ENCODE assay signal across 8 mouse cellular contexts in genomic region chr9:35541488-35541887, GRCm38 (mm10). TPM values are rescaled to one million over a fixed set of nuclear protein-coding genes. Genes with fewer than 3 reads are reported as not detected.
A peak's percentile ranks its signal among the peaks of the same experiment; 100 is the strongest.
DNase-seq lines count a peak whose midpoint lies in the region; TF ChIP-seq lines count a peak whose summit lies in the region.

No protein-coding gene starts in this region.

- H3K4me3 ChIP-seq in cerebellum, adult 2 months (replicated peaks; ENCODE audit: insufficient read depth, low read depth, low read length): no peak overlapping the region

- H3K27me3 ChIP-seq in cerebellum, adult 2 months (ENCODE audit: control insufficient read depth, insufficient read depth, low read length): no peaks in the 10 kb centered on the region

- DNase-seq in NIH3T3 (ENCODE audit: low read depth): peak; percentile 92
- peak; percentile 62 to 80 for DNase-seq in cerebellum, adult 2 months
- peak; percentile 88 for DNase-seq in forelimb bud, embryonic 11.5 days (ENCODE audit: low read depth, low spot score)
- DNase-seq in hindlimb bud, embryonic 11.5 days (ENCODE audit: extremely low spot score, low read depth, low spot score): peak; percentile 79
- peak; percentile 47 for DNase-seq in left cerebral cortex, adult 11 months (ENCODE audit: low spot score)
- DNase-seq in lung, postnatal 36 days: peak; percentile 84
- DNase-seq in right cerebral cortex, adult 2 months (ENCODE audit: low spot score in 2 of 2): peak; percentile 80 to 86
- peak; percentile 87 for DNase-seq in urinary bladder, postnatal 14 days (ENCODE audit: low spot score)

- H3K27ac ChIP-seq in cerebellum, adult 2 months (ENCODE audit: insufficient read depth, low read length): no peak overlapping the region

- 13% methylated on average over 6 of the region's 6 CpGs for WGBS in cerebellum, adult 2 months

- TF ChIP-seq POLR2A in cerebellum, adult 2 months (IDR thresholded peaks at IDR 0.05; ENCODE audit: borderline replicate concordance, insufficient read depth, low read length): no peak

- TF ChIP-seq CTCF in cerebellum, adult 2 months (IDR thresholded peaks at IDR 0.05; ENCODE audit: borderline replicate concordance, insufficient read depth, low read depth, low read length): peak; percentile 81

- H3K4me1 ChIP-seq in cerebellum, adult 2 months (ENCODE audit: control insufficient read depth, insufficient read depth, low read length): 0 out of 2 replicates have a peak, but pooled peaks cover 3% of the 10 kb centered on the region

RNA-seq across cellular contexts. Expression of gene Ddx25, which starts 16.8 kb away (rescaled TPM):
- polyA plus RNA-seq in cerebellum, adult 2 months (2012; rRNA removed): 19.2 TPM in 2 replicates

RNA-seq across cellular contexts. Expression of gene Pus3, which starts 16.9 kb away (rescaled TPM):
- polyA plus RNA-seq in cerebellum, adult 2 months (2012; rRNA removed): 13.1 and 13.7 TPM in 2 replicates

RNA-seq across cellular contexts. Expression of gene Gm1113, which starts 23.4 kb away (rescaled TPM):
- polyA plus RNA-seq in cerebellum, adult 2 months (2012; rRNA removed): not detected in 2 replicates

RNA-seq across cellular contexts. Expression of gene Pate2, which starts 28.6 kb away (rescaled TPM):
- polyA plus RNA-seq in cerebellum, adult 2 months (2012; rRNA removed): 0.31 and 0.32 TPM in 2 replicates

RNA-seq across cellular contexts. Expression of gene Hyls1, which starts 28.7 kb away (rescaled TPM):
- 7.7 and 8.6 TPM in 2 replicates for polyA plus RNA-seq in cerebellum, adult 2 months (2012; rRNA removed)
